ENCODE assay signal across 14 mouse cellular contexts in the genomic region with DNA sequence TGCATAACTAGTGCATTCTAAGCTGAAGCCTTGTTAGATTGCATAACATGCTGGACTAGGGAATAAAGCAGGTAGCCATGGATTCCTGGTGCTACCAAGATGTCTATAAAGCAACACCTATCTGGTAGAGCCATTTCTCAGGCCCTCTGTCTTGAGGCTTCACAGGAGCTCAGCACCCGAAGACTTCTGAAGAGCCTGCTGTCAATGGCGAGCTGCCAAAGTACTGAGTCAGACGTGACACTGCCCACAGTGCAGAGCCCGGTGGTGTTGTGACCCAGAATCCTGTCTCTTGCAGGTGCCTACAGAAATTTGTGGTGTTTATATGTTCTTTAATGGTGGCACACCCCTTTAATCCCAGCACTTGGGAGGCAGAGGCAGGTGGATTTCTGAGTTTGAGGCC. TPM values are rescaled to one million over a fixed set of nuclear protein-coding genes. Genes with fewer than 3 reads are reported as not detected.
A peak's percentile ranks its signal among the peaks of the same experiment; 100 is the strongest.
DNase-seq lines count a peak whose midpoint lies in the region; ATAC-seq and TF ChIP-seq lines count a peak whose summit lies in the region.
"Had no signal": no experiment of that assay in that cellular context is flagged by ENCODE, and none has a peak within 500 bp of the region (broad histone marks: within the 10 kb centered on the region; RNA-seq: fewer than 3 reads in every experiment).

No protein-coding gene starts in this region.

- TF ChIP-seq CTCF in C2C12 (IDR thresholded peaks at IDR 0.05; ENCODE audit: control insufficient read depth, insufficient read depth, insufficient read length) = no peak

- DNase-seq in cerebellum, adult 11 months = peak; percentile 8
- DNase-seq in cerebellum, postnatal 4 days (ENCODE audit: low spot score in 2 of 2) = no peak
- DNase-seq in adrenal gland, adult 2 months = peak; percentile 82
- peak; percentile 38 to 67 for DNase-seq in cerebellum, postnatal 25 days
- DNase-seq in embryo, embryonic 9.5 days (ENCODE audit: extremely low spot score) = no peak
- DNase-seq in embryo, embryonic 10.5 days (ENCODE audit: low spot score) = no peak
- DNase-seq: heart, adult 2 months; layer of hippocampus, adult 9-11 months had no signal

- no peaks in the 10 kb centered on the region for H3K79me2 ChIP-seq in C2C12 (ENCODE audit: control insufficient read depth, insufficient read depth)

- no peak overlapping the region for H3K9ac ChIP-seq in liver, embryonic 12.5 days
- H3K9ac ChIP-seq: hindbrain, embryonic 15.5 days; limb, embryonic 13.5 days had no signal

- no peak overlapping the region for H3ac ChIP-seq in C2C12 (ENCODE audit: control insufficient read depth, insufficient read length, low read depth)

- H3K79me3 ChIP-seq in C2C12 (ENCODE audit: low read depth) = no peaks in the 10 kb centered on the region

- 66% methylated on average over 4 of the region's 4 CpGs for WGBS in liver, embryonic 12.5 days (ENCODE audit: insufficient replicate concordance)

- H3K9me3 ChIP-seq in liver, embryonic 12.5 days (replicated peaks) = no peaks in the 10 kb centered on the region
- H3K9me3 ChIP-seq: forebrain, embryonic 10.5 days; hindbrain, embryonic 15.5 days; limb, embryonic 13.5 days had no signal

- H3K4me3 ChIP-seq in C2C12 (ENCODE audit: insufficient read depth, poor library complexity, severe bottlenecking) = no peak overlapping the region
- H3K4me3 ChIP-seq in liver, embryonic 12.5 days = no peak overlapping the region
- H3K4me3 ChIP-seq: forebrain, embryonic 10.5 days; heart, adult 2 months; hindbrain, embryonic 15.5 days; limb, embryonic 13.5 days had no signal

- H3K4me1 ChIP-seq in liver, embryonic 12.5 days = no peaks in the 10 kb centered on the region

- H3K27ac ChIP-seq in liver, embryonic 12.5 days = no peak overlapping the region
- H3K27ac ChIP-seq: forebrain, embryonic 10.5 days; heart, adult 2 months; hindbrain, embryonic 15.5 days; limb, embryonic 13.5 days had no signal

- no peaks in the 10 kb centered on the region for H3K36me3 ChIP-seq in C2C12 (ENCODE audit: control insufficient read depth, insufficient read depth)
- no peaks in the 10 kb centered on the region for H3K36me3 ChIP-seq in liver, embryonic 12.5 days
- H3K36me3 ChIP-seq: forebrain, embryonic 10.5 days; hindbrain, embryonic 15.5 days; limb, embryonic 13.5 days had no signal

- H3K27me3 ChIP-seq in C2C12 (ENCODE audit: control insufficient read depth, insufficient read depth, insufficient read length) = no peaks in the 10 kb centered on the region
- no peaks in the 10 kb centered on the region for H3K27me3 ChIP-seq in liver, embryonic 12.5 days (replicated peaks)
- H3K27me3 ChIP-seq: hindbrain, embryonic 15.5 days had no signal

- ATAC-seq in liver, embryonic 12.5 days = no peak
- ATAC-seq: midbrain, embryonic 16.5 days had no signal

- no peak overlapping the region for H3K4me2 ChIP-seq in liver, embryonic 12.5 days
- H3K4me2 ChIP-seq: hindbrain, embryonic 15.5 days; limb, embryonic 13.5 days had no signal

TF ChIP-seq in C2C12, 6 proteins besides CTCF, POLR2A, EP300 and RAD21:
- no peak for TF ChIP-seq MYOG (IDR thresholded peaks at IDR 0.05; ENCODE audit: control insufficient read depth, extremely low read depth, insufficient read length)
- TF ChIP-seq MYOD1 (IDR thresholded peaks at IDR 0.05; ENCODE audit: control insufficient read depth, insufficient read length, low read depth) = no peak
- peak; percentile 29 for TF ChIP-seq CEBPB (IDR thresholded peaks at IDR 0.05; ENCODE audit: low read depth)
- no peak for TF ChIP-seq FOSL1 (IDR thresholded peaks at IDR 0.05; ENCODE audit: insufficient read depth, low read length, poor library complexity, severe bottlenecking)
- no peak for TF ChIP-seq USF1 (IDR thresholded peaks at IDR 0.05; ENCODE audit: low read depth)
- no peak for TF ChIP-seq MAX (IDR thresholded peaks at IDR 0.05)

RNA-seq across cellular contexts. Expression of a gene that starts 53.4 kb away (rescaled TPM):
- 2.9 TPM for polyA plus RNA-seq in C2C12 (2012; fragmentation: generic; extraction: Trizol)
- total RNA-seq in adrenal gland, adult 2 months (2021) = 10 to 100 TPM; 14.9 to 19.1 TPM
- 2.9 and 3.2 TPM in 2 replicates for polyA plus RNA-seq in adrenal gland, adult 2 months (2012; rRNA removed)
- polyA plus RNA-seq in liver, embryonic 12.5 days (2016; fragmentation: Nextera tagmentation; extraction: Ambion mirVana) = 9.4 and 10.2 TPM in 2 replicates

Comparison
In these comparisons a context has a peak if more than half of its experiments do, and no peak if none do; other contexts are left out.
1. DNase-seq: peak in cerebellum, adult 11 months (single experiment), adrenal gland, adult 2 months (single experiment) and cerebellum, postnatal 25 days (2 of 2); none in cerebellum, postnatal 4 days (0 of 2), embryo, embryonic 9.5 days (single experiment) and embryo, embryonic 10.5 days (single experiment).